Mouse (Mus musculus): ENCODE measurements around the gene Opa3.

Opa3 gene

GRCm38 (mm10) chr7:19227883-19228792 lies at the start of gene Opa3:
TSS of gene Opa3 (plus strand) at chr7:19228334.
- POLR2A ChIA-PET, result interaction anchor here in 3 of 4 experiments (0.6 to 6.7 kb wide), 113 partner anchors 9 to 587 kb away, joined by 3 to 82 read pairs (median 4); partner anchors contain the start of genes Vasp (in 3 of the 3), Cd3eap (in 2 of the 3), Eml2 (in 2 of the 3) and Fosb (in 2 of the 3)
- CTCF ChIA-PET, result interaction anchor here in 3 of 4 experiments (0.6 to 4.9 kb wide), 38 partner anchors 11 to 136 kb away, joined by 3 to 46 read pairs (median 4); partner anchors contain the start of genes Eml2 (in 1 of the 3), Fosb (in 1 of the 3), Gipr (in 1 of the 3) and Ppm1n (in 1 of the 3)

- ChIA-PET CTCF (interaction anchor here (0.5 to 5.6 kb wide), 92 partner anchors 11 to 512 kb away, joined by 3 to 46 read pairs (median 4); partner anchors contain the start of genes Ppm1n (in 3 of the 4), Fbxo46 (in 1 of the 4), Fosb (in 1 of the 4) and Gipr (in 1 of the 4)), POLR2A (interaction anchor here in 3 of 4 experiments (0.6 to 4.9 kb wide), 40 partner anchors 13 to 776 kb away, joined by 3 to 23 read pairs (median 4); partner anchors contain the start of genes Ercc1 (in 1 of the 3), Fosb (in 1 of the 3), Gipr (in 1 of the 3) and Opa3 (in 1 of the 3))
Measured at GRCm38 (mm10) chr7:19178443-19179092, 49.6 kb upstream of the Opa3 start.

- CTCF ChIA-PET, result interaction anchor here (0.5 to 5.6 kb wide), 85 partner anchors 14 to 511 kb away, joined by 3 to 46 read pairs (median 4); partner anchors contain the start of genes Ppm1n (in 3 of the 4), Fosb (in 1 of the 4), Gipr (in 1 of the 4) and Gm4969 (in 1 of the 4)
- POLR2A ChIA-PET, result interaction anchor here in 3 of 4 experiments (0.6 to 4.9 kb wide), 25 partner anchors 14 to 444 kb away, joined by 3 to 23 read pairs (median 5); partner anchors contain the start of genes Ercc1 (in 1 of the 3), Fosb (in 1 of the 3), Gipr (in 1 of the 3) and Opa3 (in 1 of the 3)
Measured at GRCm38 (mm10) chr7:19179173-19179572, 49.0 kb upstream of the Opa3 start.

GRCm38 (mm10) chr7:19179936-19180335 lies 48.2 kb upstream of the Opa3 start:
- POLR2A ChIA-PET, result interaction anchor here in 3 of 4 experiments (0.9 to 4.9 kb wide), 20 partner anchors 16 to 164 kb away, joined by 3 to 23 read pairs (median 4); partner anchors contain the start of genes Ercc1 (in 1 of the 3), Fosb (in 1 of the 3) and Opa3 (in 1 of the 3)
- CTCF ChIA-PET, result interaction anchor here (0.5 to 5.6 kb wide), 40 partner anchors 15 to 245 kb away, joined by 3 to 46 read pairs (median 5); partner anchors contain the start of genes Ppm1n (in 2 of the 4) and Rsph6a (in 1 of the 4)

GRCm38 (mm10) chr7:19180862-19181429 lies 47.2 kb upstream of the Opa3 start:
- ChIA-PET CTCF (interaction anchor here (0.6 to 5.6 kb wide), 26 partner anchors 14 to 251 kb away, joined by 3 to 39 read pairs (median 4); partner anchors contain the start of genes Ercc1 (in 1 of the 4), Gm4969 (in 1 of the 4), Ppm1n (in 1 of the 4) and Rsph6a (in 1 of the 4)), POLR2A (interaction anchor here (0.6 to 4.9 kb wide), 14 partner anchors 14 to 216 kb away, joined by 3 to 23 read pairs (median 3); partner anchors contain the start of genes Fosb (in 1 of the 4) and Opa3 (in 1 of the 4))

- ChIA-PET POLR2A (interaction anchor here in 1 of 4 experiments (0.7 to 1.0 kb wide), 2 partner anchors 10 to 38 kb away, joined by 3 read pairs; no protein-coding TSS in a partner anchor), CTCF (interaction anchor here in 3 of 4 experiments (0.6 to 1.2 kb wide), 3 partner anchors 11 to 100 kb away, joined by 3 to 4 read pairs (median 3); no protein-coding TSS in a partner anchor)
Measured at GRCm38 (mm10) chr7:19184250-19184649, 43.9 kb upstream of the Opa3 start.

- ChIA-PET POLR2A (interaction anchor here in 1 of 4 experiments (0.7 to 1.0 kb wide), 2 partner anchors 10 to 38 kb away, joined by 3 read pairs; no protein-coding TSS in a partner anchor), CTCF (interaction anchor here in 2 of 4 experiments (0.6 to 1.2 kb wide), 2 partner anchors 10 to 99 kb away, joined by 3 read pairs; no protein-coding TSS in a partner anchor)
Measured at GRCm38 (mm10) chr7:19184758-19185157, 43.4 kb upstream of the Opa3 start.

- POLR2A ChIA-PET, result interaction anchor here (0.6 to 1.5 kb wide), 9 partner anchors 9 to 97 kb away, joined by 3 to 10 read pairs (median 3); partner anchors contain the start of gene Eml2 (in 1 of the 4)
- CTCF ChIA-PET, result interaction anchor here (0.5 to 1.6 kb wide), 38 partner anchors 9 to 205 kb away, joined by 3 to 19 read pairs (median 4); partner anchors contain the start of genes Fosb (in 1 of the 4), Ppm1n (in 1 of the 4), Qpctl (in 1 of the 4) and Snrpd2 (in 1 of the 4)
Measured at GRCm38 (mm10) chr7:19194676-19195075, 33.5 kb upstream of the Opa3 start.

GRCm38 (mm10) chr7:19196676-19197075 lies 31.5 kb upstream of the Opa3 start:
- ChIA-PET POLR2A (interaction anchor here in 1 of 4 experiments (0.6 to 2.2 kb wide), 2 partner anchors 13 to 127 kb away, joined by 3 to 14 read pairs; no protein-coding TSS in a partner anchor), CTCF (interaction anchor here in 3 of 4 experiments (2.7 to 3.4 kb wide), 4 partner anchors 12 to 17 kb away, joined by 18 to 47 read pairs (median 25); no protein-coding TSS in a partner anchor)

GRCm38 (mm10) chr7:19197985-19198384 lies 30.1 kb upstream of the Opa3 start:
- CTCF ChIA-PET, result interaction anchor here (0.5 to 3.4 kb wide), 43 partner anchors 9 to 431 kb away, joined by 3 to 47 read pairs (median 3); partner anchors contain the start of gene Eml2 (in 1 of the 4)
- POLR2A ChIA-PET, result interaction anchor here in 2 of 4 experiments (0.7 to 2.2 kb wide), 11 partner anchors 12 to 77 kb away, joined by 3 to 14 read pairs (median 4); no protein-coding TSS in a partner anchor

- CTCF ChIA-PET, result interaction anchor here (0.5 to 3.0 kb wide), 26 partner anchors 8 to 427 kb away, joined by 3 to 39 read pairs (median 4); partner anchors contain the start of genes Eml2 (in 2 of the 4) and Gpr4 (in 1 of the 4)
- POLR2A ChIA-PET, result interaction anchor here (0.5 to 3.3 kb wide), 40 partner anchors 13 to 427 kb away, joined by 3 to 33 read pairs (median 6); partner anchors contain the start of genes Eml2 (in 2 of the 4), Vasp (in 2 of the 4), Fbxo46 (in 1 of the 4) and Fosb (in 1 of the 4)
Measured at GRCm38 (mm10) chr7:19201660-19202059, 26.5 kb upstream of the Opa3 start.

- ChIA-PET POLR2A (interaction anchor here (0.5 to 3.3 kb wide), 58 partner anchors 8 to 568 kb away, joined by 3 to 33 read pairs (median 4); partner anchors contain the start of genes Fosb (in 3 of the 4), Eml2 (in 2 of the 4), Vasp (in 2 of the 4) and Cd3eap (in 1 of the 4)), CTCF (interaction anchor here (0.5 to 3.0 kb wide), 36 partner anchors 7 to 426 kb away, joined by 3 to 39 read pairs (median 4); partner anchors contain the start of genes Eml2 (in 2 of the 4), Cd3eap (in 1 of the 4), Gpr4 (in 1 of the 4) and Ppp1r13l (in 1 of the 4))
Measured at GRCm38 (mm10) chr7:19202065-19202850, 25.9 kb upstream of the Opa3 start.

GRCm38 (mm10) chr7:19208201-19208910 lies 19.8 kb upstream of the Opa3 start:
- ChIA-PET CTCF (interaction anchor here (0.5 to 3.6 kb wide), 58 partner anchors 10 to 191 kb away, joined by 3 to 47 read pairs (median 5); partner anchors contain the start of genes Eml2 (in 2 of the 4), Ppm1n (in 2 of the 4), Cd3eap (in 1 of the 4) and Fbxo46 (in 1 of the 4)), POLR2A (interaction anchor here in 3 of 4 experiments (0.6 to 2.5 kb wide), 25 partner anchors 9 to 492 kb away, joined by 3 to 16 read pairs (median 5); partner anchors contain the start of genes Eml2 (in 1 of the 3) and Vasp (in 1 of the 3))

- ChIA-PET POLR2A (interaction anchor here in 3 of 4 experiments (0.6 to 2.5 kb wide), 35 partner anchors 9 to 492 kb away, joined by 3 to 16 read pairs (median 4); partner anchors contain the start of genes Eml2 (in 2 of the 3), Fbxo46 (in 1 of the 3), Qpctl (in 1 of the 3) and Snrpd2 (in 1 of the 3)), CTCF (interaction anchor here (0.5 to 3.6 kb wide), 74 partner anchors 8 to 310 kb away, joined by 3 to 47 read pairs (median 5); partner anchors contain the start of genes Eml2 (in 2 of the 4), Ppm1n (in 2 of the 4), Cd3eap (in 1 of the 4) and Ercc1 (in 1 of the 4))
Measured at GRCm38 (mm10) chr7:19208944-19209472, 19.1 kb upstream of the Opa3 start.
